Mouse (Mus musculus): ENCODE results near the gene Zfp62. TPM values are rescaled to one million over a fixed set of nuclear protein-coding genes. Genes with fewer than 3 reads are reported as not detected.

Zfp62 gene
- polyA plus RNA-seq, 1 experiment from 2014 or later = 31.0 TPM

GRCm38 (mm10) chr11:49213505-49213904 lies 10.4 kb downstream of the Zfp62 start:
- Histone ChIP-seq H3K9ac (no peak overlapping the region), H3K36me3 (peaks cover 27% of the 10 kb centered on the region), H3K4me3 (replicated peaks) (no peak overlapping the region), H3K4me2 (no peak overlapping the region), H3K9me3 (no peaks in the 10 kb centered on the region), H3K27me3 (replicated peaks) (no peaks in the 10 kb centered on the region), H3K27ac (no peak overlapping the region), H3K4me1 (no peaks in the 10 kb centered on the region)
- WGBS = 95% methylated on average over 1 of the region's 1 CpGs
- no peak for ATAC-seq (ENCODE audit: insufficient read depth, low FRiP score, low read depth)

DNA sequence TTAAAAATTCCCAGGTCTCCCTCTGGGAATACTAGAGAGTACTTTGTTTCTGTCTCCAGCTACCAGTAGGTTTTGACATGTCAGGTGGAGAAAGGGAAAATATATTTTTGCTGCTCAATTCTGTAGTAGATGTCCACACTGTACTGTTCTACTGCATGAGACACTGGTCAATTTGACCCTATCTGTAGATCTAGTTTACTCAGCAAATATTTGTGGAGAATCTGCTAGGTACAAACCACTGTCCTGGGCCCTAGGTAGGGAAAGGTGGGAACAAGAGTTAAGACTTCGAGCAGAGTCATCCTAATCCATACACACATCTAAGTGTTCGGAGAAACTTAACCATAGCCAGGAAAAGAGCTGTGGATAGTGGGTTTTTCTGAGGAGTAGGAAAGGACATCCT lies 16.2 kb downstream of the Zfp62 start:
- H3K9me3 ChIP-seq = no peaks in the 10 kb centered on the region
- no peak for ATAC-seq (ENCODE audit: insufficient read depth, low FRiP score, low read depth)
- no peak overlapping the region for H3K9ac ChIP-seq
- H3K4me1 ChIP-seq = no peaks in the 10 kb centered on the region
- no peaks in the 10 kb centered on the region for H3K27me3 ChIP-seq (replicated peaks)
- H3K27ac ChIP-seq = no peak overlapping the region
- H3K4me2 ChIP-seq = no peak overlapping the region
- peaks cover 23% of the 10 kb centered on the region for H3K36me3 ChIP-seq
- no peak overlapping the region for H3K4me3 ChIP-seq (replicated peaks)
- WGBS = 93% methylated on average over 2 of the region's 2 CpGs

DNA sequence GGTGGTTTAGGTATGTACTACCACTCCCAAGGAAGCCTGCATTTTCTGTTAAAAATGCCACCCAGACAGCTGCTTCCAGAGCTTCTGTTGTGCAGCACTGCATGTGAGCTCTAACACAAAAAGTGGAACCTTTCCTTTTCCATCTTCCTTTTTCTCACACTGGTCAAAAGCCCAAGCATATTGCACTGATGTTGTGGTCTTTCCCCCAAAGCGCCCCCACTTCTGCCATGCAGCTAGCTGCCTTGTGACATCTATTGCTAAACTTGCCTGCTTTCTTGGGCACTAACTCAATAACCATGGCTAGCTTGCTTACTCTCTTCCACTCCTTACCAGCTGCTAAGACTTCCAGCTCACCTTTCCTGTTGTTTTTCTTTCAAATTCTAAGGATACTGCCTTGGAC lies 21.4 kb downstream of the Zfp62 start:
- H3K27me3 ChIP-seq (replicated peaks) = no peaks in the 10 kb centered on the region
- H3K9ac ChIP-seq = no peak overlapping the region
- H3K4me1 ChIP-seq = no peaks in the 10 kb centered on the region
- no peaks in the 10 kb centered on the region for H3K36me3 ChIP-seq
- H3K9me3 ChIP-seq = no peaks in the 10 kb centered on the region
- H3K4me3 ChIP-seq (replicated peaks) = no peak overlapping the region
- no peak overlapping the region for H3K4me2 ChIP-seq
- no peak for ATAC-seq (ENCODE audit: insufficient read depth, low FRiP score, low read depth)
- H3K27ac ChIP-seq = no peak overlapping the region
- 73% methylated on average over 1 of the region's 1 CpGs for WGBS

DNA sequence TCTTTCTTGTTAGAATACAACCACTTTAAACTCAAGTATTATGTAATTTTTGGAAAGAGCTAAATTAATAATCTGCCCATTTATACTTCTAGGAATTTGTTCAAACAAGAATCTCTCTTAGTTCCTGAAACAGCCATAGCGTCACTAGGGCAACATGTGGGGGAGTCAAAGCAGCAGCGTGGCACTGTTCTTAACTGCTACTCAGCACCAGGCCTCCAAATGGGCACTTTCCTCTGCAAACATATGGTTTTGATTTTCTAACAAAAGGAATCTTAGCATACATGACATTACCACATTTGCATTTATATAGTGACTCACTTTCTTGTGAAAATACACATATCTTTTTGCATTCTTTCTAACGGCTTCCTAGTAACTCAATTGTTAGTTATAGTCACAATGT lies 29.7 kb downstream of the Zfp62 start:
- H3K36me3 ChIP-seq = no peaks in the 10 kb centered on the region
- 75% methylated on average over 3 of the region's 3 CpGs for WGBS
- H3K27me3 ChIP-seq (replicated peaks) = no peaks in the 10 kb centered on the region
- H3K27ac ChIP-seq = no peak overlapping the region
- no peak for ATAC-seq (ENCODE audit: insufficient read depth, low FRiP score, low read depth)
- no peak overlapping the region for H3K4me2 ChIP-seq
- no peaks in the 10 kb centered on the region for H3K9me3 ChIP-seq
- H3K4me3 ChIP-seq (replicated peaks) = no peak overlapping the region
- no peaks in the 10 kb centered on the region for H3K4me1 ChIP-seq
- H3K9ac ChIP-seq = no peak overlapping the region

- H3K4me2 ChIP-seq = no peak overlapping the region
- no peak for ATAC-seq (ENCODE audit: insufficient read depth, low FRiP score, low read depth)
- 61% methylated on average over 3 of the region's 3 CpGs for WGBS
Observed at GRCm38 (mm10) chr11:49235459-49236207, 32.5 kb downstream of the Zfp62 start.

DNA sequence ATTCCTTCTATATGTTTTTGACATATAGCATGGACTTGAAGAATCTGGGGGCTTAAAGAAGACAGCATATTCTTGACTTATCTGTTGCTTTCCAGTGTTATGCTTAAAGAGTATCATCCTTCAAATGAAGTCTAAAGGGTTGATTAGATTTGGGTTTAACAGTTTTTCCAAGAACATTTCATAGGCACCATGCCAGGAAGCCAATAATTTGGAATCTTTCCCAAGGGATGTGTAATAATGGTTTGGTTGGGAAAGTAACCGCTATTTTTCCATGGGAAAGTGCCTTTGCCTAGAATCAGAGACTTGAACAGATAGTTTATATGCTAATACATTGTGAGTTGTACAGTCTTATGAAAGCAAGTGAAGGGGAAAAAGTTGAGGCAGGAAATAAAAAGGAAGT lies 33.8 kb downstream of the Zfp62 start:
- Histone ChIP-seq H3K27me3 (replicated peaks) (no peaks in the 10 kb centered on the region), H3K36me3 (no peaks in the 10 kb centered on the region), H3K9me3 (no peaks in the 10 kb centered on the region), H3K4me1 (no peaks in the 10 kb centered on the region), H3K9ac (no peak overlapping the region), H3K4me3 (replicated peaks) (no peak overlapping the region), H3K4me2 (no peak overlapping the region), H3K27ac (no peak overlapping the region)
- ATAC-seq (ENCODE audit: insufficient read depth, low FRiP score, low read depth) = no peak
- 56% methylated on average over 1 of the region's 1 CpGs for WGBS

More at GRCm38 (mm10) chr11:49235459-49236207, 32.5 kb downstream of the Zfp62 start:
- H3K4me1 ChIP-seq = no peaks in the 10 kb centered on the region
- no peak overlapping the region for H3K4me3 ChIP-seq (replicated peaks)
- H3K27ac ChIP-seq = no peak overlapping the region
- H3K9me3 ChIP-seq = no peaks in the 10 kb centered on the region
- no peaks in the 10 kb centered on the region for H3K36me3 ChIP-seq
- no peaks in the 10 kb centered on the region for H3K27me3 ChIP-seq (replicated peaks)
- H3K9ac ChIP-seq = no peak overlapping the region

- H3K9ac ChIP-seq = no peak overlapping the region
- H3K4me1 ChIP-seq = no peaks in the 10 kb centered on the region
- no peaks in the 10 kb centered on the region for H3K9me3 ChIP-seq
- no peak overlapping the region for H3K4me3 ChIP-seq (replicated peaks)
- no peak overlapping the region for H3K4me2 ChIP-seq
- H3K27me3 ChIP-seq (replicated peaks) = no peaks in the 10 kb centered on the region
- no peak for ATAC-seq (ENCODE audit: insufficient read depth, low FRiP score, low read depth)
- no peaks in the 10 kb centered on the region for H3K36me3 ChIP-seq
- 28% methylated on average over 2 of the region's 2 CpGs for WGBS
- no peak overlapping the region; the same call in 1 of the 2 replicates for H3K27ac ChIP-seq
Observed at GRCm38 (mm10) chr11:49237532-49237931, 34.4 kb downstream of the Zfp62 start.

DNA sequence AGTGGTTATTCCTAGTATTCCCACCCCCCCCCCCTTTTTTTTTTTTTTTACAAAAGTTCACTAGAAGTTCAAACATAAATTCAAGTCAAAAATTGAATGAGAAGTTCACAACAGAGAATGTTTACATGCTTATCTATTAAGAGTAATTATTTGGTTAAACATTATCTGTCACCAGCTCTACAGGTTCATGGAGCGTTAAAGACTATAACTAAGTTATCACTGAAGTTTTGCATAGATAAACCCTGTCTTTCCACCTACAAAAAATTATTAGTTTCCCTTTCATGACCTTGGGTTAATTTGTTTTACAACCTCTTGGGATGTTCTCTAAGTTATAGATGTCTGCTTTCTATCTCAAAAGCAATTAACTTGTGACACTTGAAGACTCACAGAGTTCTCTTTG lies 37.2 kb downstream of the Zfp62 start:
- H3K36me3 ChIP-seq = no peaks in the 10 kb centered on the region
- WGBS = 63% methylated on average over 1 of the region's 1 CpGs
- H3K9me3 ChIP-seq = no peaks in the 10 kb centered on the region
- H3K27me3 ChIP-seq (replicated peaks) = no peaks in the 10 kb centered on the region
- no peak overlapping the region for H3K4me3 ChIP-seq (replicated peaks)
- H3K4me1 ChIP-seq = peaks cover 13% of the 10 kb centered on the region
- no peak overlapping the region for H3K4me2 ChIP-seq
- no peak overlapping the region for H3K27ac ChIP-seq
- no peak for ATAC-seq (ENCODE audit: insufficient read depth, low FRiP score, low read depth)
- H3K9ac ChIP-seq = no peak overlapping the region

DNA sequence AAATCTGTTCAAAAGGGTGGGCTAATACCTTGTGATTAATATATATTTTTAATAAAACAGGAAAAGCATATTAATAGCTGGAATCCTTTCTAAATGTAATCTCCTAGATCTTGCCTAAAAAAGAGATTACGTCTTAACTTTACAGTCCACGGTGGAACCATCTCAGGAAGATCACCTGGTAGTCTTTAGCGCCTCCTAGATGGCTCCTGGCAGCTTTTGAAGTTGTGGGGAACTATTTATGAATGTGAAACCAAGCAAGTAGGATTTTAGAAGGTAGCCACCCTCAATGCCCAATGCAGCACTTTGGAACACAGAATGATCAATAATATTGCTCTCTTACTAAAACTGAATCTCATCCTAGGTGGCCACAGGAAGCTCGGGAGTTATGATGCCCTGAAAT lies 37.8 kb downstream of the Zfp62 start:
- no peak overlapping the region for H3K27ac ChIP-seq
- no peak overlapping the region for H3K9ac ChIP-seq
- 78% methylated on average over 4 of the region's 4 CpGs for WGBS
- H3K36me3 ChIP-seq = no peaks in the 10 kb centered on the region
- no peak for ATAC-seq (ENCODE audit: insufficient read depth, low FRiP score, low read depth)
- no peak overlapping the region for H3K4me2 ChIP-seq
- H3K4me3 ChIP-seq (replicated peaks) = no peak overlapping the region
- H3K9me3 ChIP-seq = no peaks in the 10 kb centered on the region
- H3K27me3 ChIP-seq (replicated peaks) = no peaks in the 10 kb centered on the region
- peaks cover 14% of the 10 kb centered on the region for H3K4me1 ChIP-seq

GRCm38 (mm10) chr11:49241471-49241870 lies 38.4 kb downstream of the Zfp62 start:
- Histone ChIP-seq H3K4me1 (peaks cover 14% of the 10 kb centered on the region), H3K9ac (no peak overlapping the region), H3K4me3 (replicated peaks) (no peak overlapping the region), H3K36me3 (no peaks in the 10 kb centered on the region), H3K27ac (no peak overlapping the region), H3K4me2 (no peak overlapping the region), H3K27me3 (replicated peaks) (no peaks in the 10 kb centered on the region), H3K9me3 (no peaks in the 10 kb centered on the region)
- WGBS = 62% methylated on average over 1 of the region's 1 CpGs
- no peak for ATAC-seq (ENCODE audit: insufficient read depth, low FRiP score, low read depth)

DNA sequence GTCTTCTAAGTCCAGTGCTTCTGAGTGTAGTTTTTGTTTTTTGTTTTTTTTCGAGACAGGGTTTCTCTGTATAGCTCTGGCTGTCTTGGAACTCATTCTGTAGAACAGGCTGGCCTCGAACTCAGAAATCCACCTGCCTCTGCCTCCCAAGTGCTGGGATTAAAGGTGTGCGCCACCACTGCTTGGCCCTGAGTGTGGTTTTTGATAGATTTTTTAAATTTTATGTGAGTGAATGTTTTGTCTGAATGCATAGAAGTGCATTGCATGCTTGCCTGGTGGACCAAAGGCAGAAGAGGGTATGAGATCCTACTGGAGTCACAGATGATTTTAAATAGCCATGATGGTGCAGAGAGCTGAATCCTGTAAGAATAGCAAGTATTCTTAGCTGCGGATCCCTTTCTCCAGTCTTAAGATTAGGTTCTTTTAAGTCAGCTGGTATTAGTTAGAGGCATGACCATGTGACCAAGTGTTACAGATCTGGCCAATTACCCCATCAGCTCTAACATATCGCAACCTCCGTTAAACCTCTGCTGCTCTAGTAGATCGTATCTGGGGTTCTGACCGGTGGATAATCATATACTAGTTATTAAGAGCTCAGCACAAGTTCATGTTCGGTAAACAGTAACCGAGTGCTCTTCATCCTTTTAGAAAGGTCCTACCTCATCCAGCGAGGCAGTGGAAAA lies 40.0 kb downstream of the Zfp62 start:
- H3K9ac ChIP-seq = no peak overlapping the region
- 22% methylated on average over 11 of the region's 11 CpGs for WGBS
- ATAC-seq (ENCODE audit: insufficient read depth, low FRiP score, low read depth) = no peak

GRCm38 (mm10) chr11:49243727-49244594 lies 40.9 kb downstream of the Zfp62 start, which contains the start of gene Mgat1:
Mgat1 (plus strand) TSS chr11:49244191.
- peak within 1 kb of the TSS; percentile 96 for H3K27ac ChIP-seq
- H3K36me3 ChIP-seq = no peaks in the 10 kb centered on the region
- peak; percentile 94 for ATAC-seq (ENCODE audit: insufficient read depth, low FRiP score, low read depth)
- peaks cover 38% of the 10 kb centered on the region for H3K4me1 ChIP-seq
- peak within 1 kb of the TSS; percentile 70 for H3K4me2 ChIP-seq
- H3K27me3 ChIP-seq (replicated peaks) = no peaks in the 10 kb centered on the region
- no peaks in the 10 kb centered on the region for H3K9me3 ChIP-seq
- peak within 1 kb of the TSS; percentile 61 for H3K4me3 ChIP-seq (replicated peaks)
- H3K9ac ChIP-seq = no peak within 1 kb of the TSS
- under 1% methylated on average over 50 of the region's 60 CpGs for WGBS

More for the DNA sequence above, 40.0 kb downstream of the Zfp62 start:
- Histone ChIP-seq H3K4me2 (peak overlapping the region; percentile 70), H3K4me3 (replicated peaks) (peak overlapping the region; percentile 61), H3K36me3 (no peaks in the 10 kb centered on the region), H3K27ac (peak overlapping the region; percentile 96), H3K27me3 (replicated peaks) (no peaks in the 10 kb centered on the region), H3K4me1 (peaks cover 29% of the 10 kb centered on the region), H3K9me3 (no peaks in the 10 kb centered on the region)
